Mouse (Mus musculus): ENCODE measurements around the gene Asb18.

GRCm38 (mm10) chr1:90010077-90010476 is 4.4 kb downstream of the Asb18 start:
- TF ChIP-seq CTCF (IDR thresholded peaks at IDR 0.05 in 2 of 3, conservative IDR thresholded peaks at IDR 0.05 in 1 of 3; ENCODE audit: control insufficient read depth in 1 of 3, insufficient read depth in 1 of 3, low read depth in 2 of 3, low read length in 3 of 3, poor library complexity in 1 of 3, severe bottlenecking in 1 of 3), result no peak
- no peak for TF ChIP-seq TAL1 (IDR thresholded peaks at IDR 0.05; ENCODE audit: low read length)
- TF ChIP-seq E2F4 (IDR thresholded peaks at IDR 0.05; ENCODE audit: borderline replicate concordance, low read depth, low read length), result no peak
- TF ChIP-seq POLR2A (IDR thresholded peaks at IDR 0.05; ENCODE audit: control insufficient read depth in 1 of 2, insufficient read depth in 1 of 2, low read depth in 1 of 2, low read length in 2 of 2, poor library complexity in 1 of 2), result no peak
- no peak for TF ChIP-seq MEF2A (IDR thresholded peaks at IDR 0.05; ENCODE audit: extremely low read depth, insufficient replicate concordance, low read depth, low read length, poor library complexity, severe bottlenecking)
- TF ChIP-seq POLR2AphosphoS5 (IDR thresholded peaks at IDR 0.05; ENCODE audit: borderline replicate concordance, low read depth, low read length), result no peak
- TF ChIP-seq SIN3A (IDR thresholded peaks at IDR 0.05; ENCODE audit: low read length), result no peak
- no peak for TF ChIP-seq MAZ (IDR thresholded peaks at IDR 0.05; ENCODE audit: low read depth, low read length)
- TF ChIP-seq MAX (IDR thresholded peaks at IDR 0.05; ENCODE audit: low read length), result no peak
- no peak for TF ChIP-seq BHLHE40 (IDR thresholded peaks at IDR 0.05; ENCODE audit: borderline replicate concordance, low read depth, low read length)
